Mouse (Mus musculus): Measurements from ENCODE around the gene Ipo8. TPM values are rescaled to one million over a fixed set of nuclear protein-coding genes. Genes with fewer than 3 reads are reported as not detected.

Gene Ipo8
- polyA plus RNA-seq, 2 experiments: 4.8 to 5.0 TPM

- TF ChIP-seq EP300 (IDR thresholded peaks at IDR 0.05; ENCODE audit: low read depth) (no peak), CTCF (IDR thresholded peaks at IDR 0.05; ENCODE audit: low read depth) (no peak)
- H3K27me3 ChIP-seq (ENCODE audit: control insufficient read depth, insufficient read depth, low read length): no peaks in the 10 kb centered on the region
- H3K27ac ChIP-seq: no peak overlapping the region
- DNase-seq (ENCODE audit: low read depth in 3 of 3, low spot score in 3 of 3) (no peak), ATAC-seq (ENCODE audit: insufficient read depth) (no peak)
- H3K4me2 ChIP-seq (ENCODE audit: low read depth): no peak overlapping the region
- H3K4me1 ChIP-seq (replicated peaks; ENCODE audit: control insufficient read depth in 2 of 2, insufficient read depth in 2 of 2, low read length in 1 of 2): no peaks in the 10 kb centered on the region
- no peaks in the 10 kb centered on the region for H3K9me3 ChIP-seq (ENCODE audit: control insufficient read depth, low read length)
- H3K36me3 ChIP-seq (replicated peaks; ENCODE audit: control insufficient read depth, insufficient read depth, low read depth): no peaks in the 10 kb centered on the region
- 45% methylated on average over 6 of the region's 6 CpGs for WGBS (ENCODE audit: insufficient replicate concordance)
- no peak overlapping the region for H3K4me3 ChIP-seq (ENCODE audit: insufficient read depth in 1 of 2, low read depth in 2 of 2, low read length in 2 of 2)
- H3K9ac ChIP-seq (replicated peaks): no peak overlapping the region
These were observed 103.3 kb downstream of the Ipo8 start for GRCm38 (mm10) chr6:148727871-148728524.

- no peak for ATAC-seq (ENCODE audit: insufficient read depth)
These were observed 106.8 kb downstream of the Ipo8 start for GRCm38 (mm10) chr6:148724453-148724852.

More at GRCm38 (mm10) chr6:148724453-148724852, 106.8 kb downstream of the Ipo8 start:
- TF ChIP-seq CTCF (IDR thresholded peaks at IDR 0.05; ENCODE audit: low read depth) (no peak), EP300 (IDR thresholded peaks at IDR 0.05; ENCODE audit: low read depth) (no peak)
- 45% methylated on average over 3 of the region's 3 CpGs for WGBS (ENCODE audit: insufficient replicate concordance)
- Histone ChIP-seq H3K4me3 (ENCODE audit: insufficient read depth in 1 of 2, low read depth in 2 of 2, low read length in 2 of 2) (no peak overlapping the region), H3K27ac (no peak overlapping the region), H3K4me2 (ENCODE audit: low read depth) (no peak overlapping the region), H3K27me3 (ENCODE audit: control insufficient read depth, insufficient read depth, low read length) (no peaks in the 10 kb centered on the region), H3K9me3 (ENCODE audit: control insufficient read depth, low read length) (no peaks in the 10 kb centered on the region), H3K9ac (replicated peaks) (no peak overlapping the region), H3K36me3 (replicated peaks; ENCODE audit: control insufficient read depth, insufficient read depth, low read depth) (no peaks in the 10 kb centered on the region), H3K4me1 (replicated peaks; ENCODE audit: control insufficient read depth in 2 of 2, insufficient read depth in 2 of 2, low read length in 1 of 2) (no peaks in the 10 kb centered on the region)
- no peak for DNase-seq (ENCODE audit: low read depth in 3 of 3, low spot score in 3 of 3)

Other genes starting within 250 kb of the Ipo8 start
- 6.4 and 8.0 TPM in 2 replicates for gene Caprin2, start 64.8 kb upstream of the Ipo8 start, polyA plus RNA-seq (2012; rRNA removed)
- 3.1 and 4.5 TPM in 2 replicates for gene Caprin2, start 64.8 kb upstream of the Ipo8 start, polyA plus RNA-seq (2014; fragmentation: Nextera tagmentation; extraction: Ambion mirVana)
- gene Sinhcaf, start 115.0 kb upstream of the Ipo8 start, polyA plus RNA-seq (2012; rRNA removed): 5.1 and 7.5 TPM in 2 replicates
- gene Sinhcaf, start 115.0 kb upstream of the Ipo8 start, polyA plus RNA-seq (2014; fragmentation: Nextera tagmentation; extraction: Ambion mirVana): 15.1 and 16.6 TPM in 2 replicates